Mouse (Mus musculus) MEL (cell line): ENCODE data around the gene Prkag2.

Source experiments
- CTCF ChIP-seq, 3 experiments: IDR thresholded peaks in 2 of 3; conservative IDR thresholded peaks in 1 of 3; 2 replicates each; pipeline ENCODE4 v1.5.1; 2011 to 2012; ENCODE audit warnings: low read length in 3 of 3, low read depth in 2 of 3, mild to moderate bottlenecking in 2 of 3, improper control_type of control experiment in 1 of 3, inconsistent platforms in 1 of 3, mixed read lengths in 1 of 3, moderate library complexity in 1 of 3; ENCODE audit not compliant: control insufficient read depth in 1 of 3, insufficient read depth in 1 of 3, poor library complexity in 1 of 3, severe bottlenecking in 1 of 3
- ELF1 ChIP-seq: IDR thresholded peaks from 2 replicates; pipeline ENCODE4 v1.6.1; 2014; ENCODE audit warnings: low read depth, mild to moderate bottlenecking, inconsistent platforms, low read length, improper control_type of control experiment, moderate library complexity
- GATA1 ChIP-seq: IDR thresholded peaks from 2 replicates; pipeline ENCODE4 v1.6.1; 2011; ENCODE audit warnings: low read depth, low read length, improper control_type of control experiment
- JUND ChIP-seq: IDR thresholded peaks from 2 replicates; pipeline ENCODE4 v1.6.1; 2011; ENCODE audit warnings: low read depth, mild to moderate bottlenecking, improper control_type of control experiment, low read length
- KAT2A ChIP-seq: conservative IDR thresholded peaks from 2 replicates; pipeline ENCODE4 v1.6.1; 2012; ENCODE audit warnings: low read depth, low read length, improper control_type of control experiment, inconsistent platforms
- POLR2A ChIP-seq, 2 experiments: IDR thresholded peaks; 2 replicates each; pipeline ENCODE4 v1.6.1; 2011 to 2012; ENCODE audit warnings: low read length in 2 of 2, mild to moderate bottlenecking in 2 of 2, control low read depth in 1 of 2, improper control_type of control experiment in 1 of 2, low read depth in 1 of 2, moderate library complexity in 1 of 2; ENCODE audit not compliant: control insufficient read depth in 1 of 2, insufficient read depth in 1 of 2, poor library complexity in 1 of 2
- POLR2AphosphoS2 ChIP-seq: IDR thresholded peaks from 2 replicates; pipeline ENCODE4 v1.6.1; 2011; ENCODE audit warnings: low read length, improper control_type of control experiment
- RAD21 ChIP-seq: IDR thresholded peaks from 2 replicates; pipeline ENCODE4 v1.6.1; 2011; ENCODE audit warnings: mild to moderate bottlenecking, low read depth, low read length, improper control_type of control experiment
- SIN3A ChIP-seq: IDR thresholded peaks from 2 replicates; pipeline ENCODE4 v1.6.1; 2012; ENCODE audit warnings: low read length, improper control_type of control experiment, inconsistent platforms
- TCF12 ChIP-seq: IDR thresholded peaks from 2 replicates; pipeline ENCODE4 v1.6.1; 2014; ENCODE audit warnings: low read depth, mild to moderate bottlenecking, inconsistent platforms, low read length, improper control_type of control experiment, moderate library complexity
- USF1 ChIP-seq: IDR thresholded peaks from 2 replicates; pipeline ENCODE4 v1.6.1; 2014; ENCODE audit warnings: low read depth, mild to moderate bottlenecking, inconsistent platforms, low read length, improper control_type of control experiment, moderate library complexity
- ZKSCAN1 ChIP-seq: IDR thresholded peaks from 2 replicates; pipeline ENCODE4 v1.6.1; 2012; ENCODE audit warnings: low read depth, mild to moderate bottlenecking, inconsistent platforms, low read length, improper control_type of control experiment, moderate library complexity

DNA sequence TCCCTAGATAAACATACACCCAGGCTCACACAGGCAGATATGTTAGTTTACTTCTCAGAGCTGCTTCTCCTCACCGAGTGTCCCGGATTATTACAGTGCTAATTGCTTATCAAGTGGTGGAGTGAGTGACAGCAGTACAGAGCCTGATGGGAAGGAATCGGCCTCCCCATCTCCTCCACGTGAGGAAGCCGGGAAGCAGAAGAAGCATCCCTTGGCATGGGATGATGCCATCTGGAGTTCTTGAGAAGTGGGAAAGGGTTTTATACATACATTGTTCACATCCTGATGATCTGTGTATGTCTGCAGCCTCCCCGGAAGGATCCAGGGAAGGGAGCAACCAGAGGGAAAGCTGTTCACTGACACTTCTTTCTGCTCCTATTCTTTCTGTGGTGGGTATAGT, 150.4 kb downstream of the Prkag2 start:
- TF ChIP-seq ELF1: no peak
- no peak for TF ChIP-seq SIN3A
- no peak for TF ChIP-seq POLR2A (IDR thresholded peaks at IDR 0.05; ENCODE audit: control insufficient read depth in 1 of 2, insufficient read depth in 1 of 2, low read depth in 1 of 2, low read length in 2 of 2, poor library complexity in 1 of 2)
- TF ChIP-seq CTCF (IDR thresholded peaks at IDR 0.05 in 2 of 3, conservative IDR thresholded peaks at IDR 0.05 in 1 of 3; ENCODE audit: control insufficient read depth in 1 of 3, insufficient read depth in 1 of 3, low read depth in 2 of 3, low read length in 3 of 3, poor library complexity in 1 of 3, severe bottlenecking in 1 of 3): no peak
- TF ChIP-seq TCF12: no peak
- TF ChIP-seq RAD21: no peak
- no peak for TF ChIP-seq JUND
- no peak for TF ChIP-seq ZKSCAN1
- no peak for TF ChIP-seq USF1
- no peak for TF ChIP-seq GATA1
- TF ChIP-seq KAT2A: no peak
- no peak for TF ChIP-seq POLR2AphosphoS2
